Mouse (Mus musculus): ENCODE data around the gene Actrt3. TPM values are rescaled to one million over a fixed set of nuclear protein-coding genes. Genes with fewer than 3 reads are reported as not detected.

The Actrt3 gene
- polyA plus RNA-seq, 1 experiment = 1.8 TPM

DNA sequence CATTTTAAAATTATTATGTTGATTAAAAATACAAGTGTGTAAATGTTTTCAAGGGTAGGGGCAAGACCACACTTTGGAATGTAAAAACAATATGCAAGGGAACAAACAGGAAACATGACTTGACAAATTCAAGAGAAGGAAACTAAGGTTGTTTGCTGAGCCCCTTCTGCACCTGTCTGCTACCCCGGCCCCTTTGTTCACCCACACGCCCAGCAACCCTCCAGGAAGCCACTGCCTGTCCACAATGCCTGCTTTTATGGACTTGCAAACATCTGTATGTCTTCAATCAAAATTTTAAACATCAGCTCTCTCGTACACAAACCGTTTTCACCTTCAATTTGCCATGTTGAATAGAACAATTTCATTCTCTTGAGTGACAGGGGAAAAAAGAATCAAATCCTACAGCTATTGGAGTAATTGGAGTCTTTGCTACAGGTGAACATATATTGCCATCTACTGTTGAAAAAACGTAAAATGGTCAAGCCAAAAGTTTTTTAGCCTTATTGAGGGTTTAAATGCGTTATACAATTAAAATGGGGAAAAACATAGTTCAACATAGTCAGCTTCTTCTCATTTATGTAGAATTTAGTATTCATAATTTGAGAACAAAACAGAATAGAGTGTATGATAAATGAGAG, 38.9 kb downstream of the Actrt3 start:
- DNase-seq = no peak
- H3K4me1 ChIP-seq (ENCODE audit: control insufficient read depth, insufficient read depth, low read length) = no peaks in the 10 kb centered on the region
- H3K27me3 ChIP-seq (ENCODE audit: control insufficient read depth, insufficient read depth, low read length) = no peaks in the 10 kb centered on the region
- no peak overlapping the region for H3K27ac ChIP-seq (ENCODE audit: insufficient read depth, low read length)
- no peak overlapping the region for H3K4me3 ChIP-seq (replicated peaks; ENCODE audit: insufficient read depth, low read depth, low read length)
- no peak for TF ChIP-seq CTCF (IDR thresholded peaks at IDR 0.05; ENCODE audit: borderline replicate concordance, insufficient read depth, low read depth, low read length)
- no peak for TF ChIP-seq POLR2A (IDR thresholded peaks at IDR 0.05; ENCODE audit: borderline replicate concordance, insufficient read depth, low read length)
- 52% methylated on average over 6 of the region's 6 CpGs for WGBS

- TF ChIP-seq CTCF (IDR thresholded peaks at IDR 0.05; ENCODE audit: borderline replicate concordance, insufficient read depth, low read depth, low read length) (no peak), POLR2A (IDR thresholded peaks at IDR 0.05; ENCODE audit: borderline replicate concordance, insufficient read depth, low read length) (no peak)
- Histone ChIP-seq H3K27me3 (ENCODE audit: control insufficient read depth, insufficient read depth, low read length) (no peaks in the 10 kb centered on the region; the same call in 1 of the 2 replicates), H3K4me1 (ENCODE audit: control insufficient read depth, insufficient read depth, low read length) (no peaks in the 10 kb centered on the region), H3K4me3 (replicated peaks; ENCODE audit: insufficient read depth, low read depth, low read length) (no peak overlapping the region), H3K27ac (ENCODE audit: insufficient read depth, low read length) (no peak overlapping the region)
- WGBS = 35% methylated on average over 6 of the region's 6 CpGs
- DNase-seq = no peak
These were observed 46.0 kb downstream of the Actrt3 start for GRCm38 (mm10) chr3:30553741-30554140.

DNA sequence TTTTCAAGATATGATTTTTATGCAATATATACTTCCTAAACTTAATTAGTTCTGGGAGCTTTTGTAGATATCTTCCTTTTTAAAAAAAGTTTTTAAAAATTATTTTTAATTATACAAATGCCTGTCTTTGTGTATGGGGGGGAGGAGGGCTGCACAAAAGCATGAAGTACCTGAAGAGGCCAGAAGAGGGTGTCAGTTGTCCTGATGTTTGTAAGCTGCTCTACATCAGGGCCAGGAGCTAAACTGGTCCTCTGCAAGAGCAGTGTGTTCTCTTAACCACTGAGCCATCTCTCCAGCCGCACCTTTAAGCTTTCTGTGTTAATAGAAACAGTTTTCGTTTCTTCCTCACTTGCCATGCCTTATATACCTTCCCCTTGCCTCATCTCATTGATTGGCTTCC, 49.5 kb downstream of the Actrt3 start:
- H3K27me3 ChIP-seq (ENCODE audit: control insufficient read depth, insufficient read depth, low read length) = peaks cover 1% of the 10 kb centered on the region; the same call in 1 of the 2 replicates
- TF ChIP-seq POLR2A (IDR thresholded peaks at IDR 0.05; ENCODE audit: borderline replicate concordance, insufficient read depth, low read length) = no peak
- TF ChIP-seq CTCF (IDR thresholded peaks at IDR 0.05; ENCODE audit: borderline replicate concordance, insufficient read depth, low read depth, low read length) = no peak
- DNase-seq = no peak
- H3K4me1 ChIP-seq (ENCODE audit: control insufficient read depth, insufficient read depth, low read length) = no peaks in the 10 kb centered on the region
- 74% methylated on average over 2 of the region's 2 CpGs for WGBS
- H3K27ac ChIP-seq (ENCODE audit: insufficient read depth, low read length) = no peak overlapping the region
- H3K4me3 ChIP-seq (replicated peaks; ENCODE audit: insufficient read depth, low read depth, low read length) = no peak overlapping the region

GRCm38 (mm10) chr3:30548928-30549327, 50.8 kb downstream of the Actrt3 start:
- H3K4me3 ChIP-seq (replicated peaks; ENCODE audit: insufficient read depth, low read depth, low read length) = no peak overlapping the region
- no peaks in the 10 kb centered on the region for H3K4me1 ChIP-seq (ENCODE audit: control insufficient read depth, insufficient read depth, low read length)
- 22% methylated on average over 7 of the region's 7 CpGs for WGBS
- no peak overlapping the region for H3K27ac ChIP-seq (ENCODE audit: insufficient read depth, low read length)
- H3K27me3 ChIP-seq (ENCODE audit: control insufficient read depth, insufficient read depth, low read length) = peaks cover 1% of the 10 kb centered on the region; the same call in 1 of the 2 replicates
- TF ChIP-seq POLR2A (IDR thresholded peaks at IDR 0.05; ENCODE audit: borderline replicate concordance, insufficient read depth, low read length) (no peak), CTCF (IDR thresholded peaks at IDR 0.05; ENCODE audit: borderline replicate concordance, insufficient read depth, low read depth, low read length) (no peak)
- DNase-seq = no peak

GRCm38 (mm10) chr3:30547908-30548307, 51.8 kb downstream of the Actrt3 start, which contains the start of gene Mecom:
Gene Mecom, minus strand, starts transcription at chr3:30548008.
- Histone ChIP-seq H3K4me3 (replicated peaks; ENCODE audit: insufficient read depth, low read depth, low read length) (no peak within 1 kb of the TSS), H3K4me1 (ENCODE audit: control insufficient read depth, insufficient read depth, low read length) (no peaks in the 10 kb centered on the region), H3K27ac (ENCODE audit: insufficient read depth, low read length) (no peak within 1 kb of the TSS), H3K27me3 (ENCODE audit: control insufficient read depth, insufficient read depth, low read length) (peaks cover 1% of the 10 kb centered on the region; the same call in 1 of the 2 replicates)
- whole genome bisulfite sequencing = 90% methylated on average over 3 of the region's 3 CpGs
- DNase-seq = no peak
- TF ChIP-seq POLR2A (IDR thresholded peaks at IDR 0.05; ENCODE audit: borderline replicate concordance, insufficient read depth, low read length) (no peak), CTCF (IDR thresholded peaks at IDR 0.05; ENCODE audit: borderline replicate concordance, insufficient read depth, low read depth, low read length) (no peak)

Other genes starting within 250 kb of the Actrt3 start
- 2.6 and 4.3 TPM in 2 replicates for gene Mecom, start 51.9 kb downstream of the Actrt3 start, polyA plus RNA-seq (2012; rRNA removed)
- 16.7 and 21.6 TPM in 2 replicates for gene Mynn, start 2.1 kb upstream of the Actrt3 start, polyA plus RNA-seq (2012; rRNA removed)
- gene Lrriq4, start 44.6 kb upstream of the Actrt3 start, polyA plus RNA-seq (2012; rRNA removed) = not detected in 2 replicates
- 0.21 and 0.24 TPM in 2 replicates for gene Lrrc34, start 47.9 kb upstream of the Actrt3 start, polyA plus RNA-seq (2012; rRNA removed)
- gene Lrrc31, start 99.9 kb upstream of the Actrt3 start, polyA plus RNA-seq (2012; rRNA removed) = not detected in 2 replicates
- 0.05 and 0.15 TPM in 2 replicates for gene Samd7, start 146.4 kb upstream of the Actrt3 start, polyA plus RNA-seq (2012; rRNA removed)
- 102 and 111 TPM in 2 replicates for gene Sec62, start 192.9 kb upstream of the Actrt3 start, polyA plus RNA-seq (2012; rRNA removed)